Comparison of ENCODE assay signal across 9 mouse cellular contexts in the genomic region with DNA sequence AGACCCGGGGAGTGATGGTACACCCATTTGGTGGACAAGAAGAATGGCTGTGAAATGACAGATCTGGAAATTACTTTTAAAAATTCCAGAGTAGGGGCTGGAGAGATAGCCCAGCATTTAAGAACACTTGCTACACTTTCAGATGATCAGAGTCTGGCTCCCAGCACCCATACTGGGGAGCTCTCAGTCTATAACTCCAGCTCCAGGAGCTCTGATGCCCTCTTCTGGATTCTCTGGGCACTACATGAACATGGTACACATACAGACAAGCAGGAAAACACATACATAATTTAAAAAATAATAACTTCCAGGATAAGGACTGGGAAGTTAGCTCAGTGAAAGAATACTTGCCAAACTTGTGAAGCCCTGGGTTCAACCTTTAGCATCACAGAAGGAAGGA. TPM values are rescaled to one million over a fixed set of nuclear protein-coding genes. Genes with fewer than 3 reads are reported as not detected.
A peak's percentile ranks its signal among the peaks of the same experiment; 100 is the strongest.
DNase-seq lines count a peak whose midpoint lies in the region; TF ChIP-seq lines count a peak whose summit lies in the region.
"Had no signal": no experiment of that assay in that cellular context is flagged by ENCODE, and none has a peak within 500 bp of the region (broad histone marks: within the 10 kb centered on the region; RNA-seq: fewer than 3 reads in every experiment).

No protein-coding gene starts in this region.

- no peak for DNase-seq in layer of hippocampus, adult 2 months (ENCODE audit: low spot score in 2 of 2)
- DNase-seq in layer of hippocampus, adult 8-10 months (ENCODE audit: low spot score in 2 of 2) = no peak
- DNase-seq in A20 (ENCODE audit: low read depth, low spot score) = peak; percentile 33
- DNase-seq in forelimb bud, embryonic 11.5 days (ENCODE audit: low read depth, low spot score) = peak; percentile 2
- DNase-seq in cerebellum, postnatal 4 days (ENCODE audit: low spot score in 2 of 2) = no peak
- no peak for DNase-seq in left cerebral cortex, adult 8-10 months (ENCODE audit: low spot score in 2 of 2)

- no peak overlapping the region for H3K9ac ChIP-seq in ES-Bruce4 (ENCODE audit: low read depth, poor library complexity, severe bottlenecking)

- peaks cover 14% of the 10 kb centered on the region for H3K36me3 ChIP-seq in ES-Bruce4 (ENCODE audit: control insufficient read depth, insufficient read depth, low read length, poor library complexity, severe bottlenecking)

- H3K4me3 ChIP-seq in layer of hippocampus, adult 2 months = no peak overlapping the region
- no peak overlapping the region for H3K4me3 ChIP-seq in ES-Bruce4 (ENCODE audit: low read depth, low read length)

- H3K27ac ChIP-seq in layer of hippocampus, adult 2 months = no peak overlapping the region
- no peak overlapping the region for H3K27ac ChIP-seq in ES-Bruce4 (ENCODE audit: insufficient read depth, low read length)
- H3K27ac ChIP-seq: macrophage had no signal

- no peak for TF ChIP-seq EP300 in ES-Bruce4 (IDR thresholded peaks at IDR 0.05; ENCODE audit: insufficient read depth, low read depth, low read length)

- peak; percentile 65 for TF ChIP-seq CTCF in layer of hippocampus, adult 2 months (conservative IDR thresholded peaks at IDR 0.05)
- TF ChIP-seq CTCF in ES-Bruce4 (IDR thresholded peaks at IDR 0.05; ENCODE audit: low read depth, low read length) = peak; percentile 29

- H3K27me3 ChIP-seq in ES-Bruce4 (ENCODE audit: control insufficient read depth, insufficient read depth, low read length, poor library complexity, severe bottlenecking) = no peaks in the 10 kb centered on the region

- H3K9me3 ChIP-seq in ES-Bruce4 (replicated peaks; ENCODE audit: control insufficient read depth, insufficient read depth, low read length, poor library complexity, severe bottlenecking) = no peaks in the 10 kb centered on the region

- H3K4me1 ChIP-seq in ES-Bruce4 (ENCODE audit: control insufficient read depth, insufficient read depth, low read length) = no peaks in the 10 kb centered on the region

- TF ChIP-seq POLR2A in ES-Bruce4 (IDR thresholded peaks at IDR 0.05; ENCODE audit: insufficient read depth, low read length) = no peak

RNA-seq across cellular contexts. Expression of a gene that starts 26.5 kb away (rescaled TPM):
- total RNA-seq in layer of hippocampus, adult 2 months (2021) = 1 to 10 TPM; 5.8 to 7.2 TPM
- total RNA-seq in layer of hippocampus, adult 8-10 months (2022) = 1 to 10 TPM; 4.9 to 6.9 (median 6.0) TPM
- polyA plus RNA-seq in ES-Bruce4 (2011; ENCODE audit: insufficient read depth, insufficient read length, low read depth, missing spikeins) = 2.5 TPM in 1 of 2 replicates, not detected in the other
- 1 to 10 TPM; 5.2 to 6.9 (median 6.1) TPM for total RNA-seq in left cerebral cortex, adult 8-10 months (2022)

RNA-seq across cellular contexts. Expression of a gene that starts 28.6 kb away (rescaled TPM):
- total RNA-seq in layer of hippocampus, adult 2 months (2021) = 100 to 1,000 TPM; 184 to 202 TPM
- 100 to 1,000 TPM; 153 to 187 (median 176) TPM for total RNA-seq in layer of hippocampus, adult 8-10 months (2022)
- not detected in 2 replicates for polyA plus RNA-seq in ES-Bruce4 (2011; ENCODE audit: insufficient read depth, insufficient read length, low read depth, missing spikeins)
- total RNA-seq in left cerebral cortex, adult 8-10 months (2022) = 100 to 1,000 TPM; 136 to 175 (median 139) TPM
- total RNA-seq: heart, adult 18-20 months had no signal
- polyA plus RNA-seq: macrophage had no signal

Comparison
In these comparisons a context has a peak if more than half of its experiments do, and no peak if none do; other contexts are left out.
1. DNase-seq: peak in A20 (single experiment) and forelimb bud, embryonic 11.5 days (single experiment); none in layer of hippocampus, adult 2 months (0 of 2), layer of hippocampus, adult 8-10 months (0 of 2), cerebellum, postnatal 4 days (0 of 2) and left cerebral cortex, adult 8-10 months (0 of 2).